12 mouse cellular contexts compared by ENCODE assay signal in the genomic region with DNA sequence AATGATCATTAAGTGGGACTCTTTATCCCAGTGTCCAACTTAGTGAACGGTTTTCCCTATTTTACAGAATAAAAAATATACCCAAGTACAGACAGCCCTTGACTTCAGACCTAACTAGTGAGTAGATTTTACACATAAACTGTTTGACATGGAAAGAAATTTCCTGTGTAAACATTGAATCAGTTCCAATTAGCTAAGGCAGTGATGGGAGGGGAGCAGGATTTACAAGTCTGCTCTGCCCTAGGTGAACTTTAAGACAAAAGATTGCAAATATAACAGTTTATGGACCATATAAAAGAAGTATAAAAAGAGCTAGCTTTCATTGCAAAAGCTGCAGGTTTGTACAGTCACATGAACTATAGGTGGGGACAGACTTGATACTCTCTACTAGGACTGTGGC.
"Had no signal": no experiment of that assay in that cellular context is flagged by ENCODE, and none has a peak within 500 bp of the region (broad histone marks: within the 10 kb centered on the region; RNA-seq: fewer than 3 reads in every experiment).

No protein-coding gene starts in this region.

- H3K9me3 ChIP-seq: liver, embryonic 13.5 days; midbrain, embryonic 13.5 days had no signal

- H3K4me2 ChIP-seq: liver, embryonic 13.5 days; midbrain, embryonic 13.5 days had no signal

- H3K4me3 ChIP-seq: liver, embryonic 13.5 days; midbrain, embryonic 13.5 days had no signal

- DNase-seq: kidney, postnatal 4 days; left cerebral cortex, postnatal 4 days; liver, embryonic 13.5 days; liver, postnatal 0 days; lung, postnatal 36 days; right cerebral cortex, postnatal 14 days; thymus, adult 18-20 months; thymus, postnatal 14 days had no signal

- ATAC-seq: hindbrain, embryonic 16.5 days; inflammation-experienced regulatory T-cells, adult 6 months; intestine, postnatal 0 days; liver, postnatal 0 days; midbrain, embryonic 13.5 days had no signal

- H3K27ac ChIP-seq: liver, embryonic 13.5 days; midbrain, embryonic 13.5 days had no signal

- H3K27me3 ChIP-seq: liver, embryonic 13.5 days; midbrain, embryonic 13.5 days had no signal

- H3K9ac ChIP-seq: liver, embryonic 13.5 days; liver, postnatal 0 days; midbrain, embryonic 13.5 days had no signal

- H3K4me1 ChIP-seq: liver, embryonic 13.5 days had no signal

- H3K36me3 ChIP-seq: liver, embryonic 13.5 days had no signal
